Mouse (Mus musculus) layer of hippocampus, postnatal 25 days (tissue): ENCODE data around the gene Wfdc11. TPM values are rescaled to one million over a fixed set of nuclear protein-coding genes. Genes with fewer than 3 reads are reported as not detected.
"Not testable (repeated sequence)": the region's sequence is repeated elsewhere in the genome, so short reads cannot be mapped to it uniquely, and the experiment has no call there.

Experiments used
- DNase-seq, 2 experiments: peaks; one replicate each; pipeline ENCODE4 v3.0.0; 2022; ENCODE audit warnings: mixed read lengths in 2 of 2, low spot score in 1 of 2; ENCODE audit errors: extremely low spot score in 1 of 2
- total RNA-seq, 2 experiments: library from RNA; stranded (reverse); gene quantifications; 2 replicates each; pipeline ENCODE4 v1.2.3; 2021

Gene Wfdc11
- total RNA-seq, 2 experiments from 2014 or later: not detected

DNA sequence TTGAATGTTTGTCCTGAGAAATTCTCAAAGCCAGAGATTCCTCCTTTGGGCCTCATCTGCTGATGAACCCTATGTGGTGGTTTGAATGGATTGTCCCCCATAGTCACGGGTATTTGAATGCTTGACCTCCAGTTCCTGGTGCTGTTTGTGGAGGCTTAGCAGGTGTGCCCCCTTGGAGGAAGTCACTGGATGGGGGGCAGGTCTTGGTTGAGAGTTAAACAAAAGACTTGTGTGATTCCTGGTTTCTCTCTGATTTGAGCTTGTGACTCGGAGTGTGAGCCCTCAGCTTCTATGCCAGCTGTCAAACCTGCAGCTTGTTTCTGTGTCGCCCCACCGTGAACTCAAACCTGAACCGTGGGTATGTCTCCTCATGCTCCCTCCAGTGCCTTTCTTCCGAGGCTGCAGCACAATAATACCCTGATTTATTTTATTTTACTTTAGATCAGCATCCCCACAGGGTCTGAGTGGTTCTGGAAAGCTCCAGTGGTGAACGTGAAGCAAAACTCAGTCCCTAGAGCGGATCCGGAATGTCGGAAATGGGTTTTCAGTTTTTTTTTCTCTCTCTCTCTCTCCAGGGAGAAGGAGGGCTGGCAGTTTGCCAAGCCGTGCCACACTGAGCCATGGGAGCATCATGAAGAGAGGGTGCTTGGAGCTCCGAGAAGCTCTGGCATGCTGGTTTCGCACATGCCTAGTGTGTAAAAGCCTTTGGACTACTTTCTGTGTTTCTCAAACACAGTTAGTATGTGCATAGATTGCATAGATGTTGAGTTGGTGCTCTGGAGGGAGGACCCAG lies 31.8 kb downstream of the Wfdc11 start:
- peak in 1 of 2 experiments; percentile 33 for DNase-seq

DNA sequence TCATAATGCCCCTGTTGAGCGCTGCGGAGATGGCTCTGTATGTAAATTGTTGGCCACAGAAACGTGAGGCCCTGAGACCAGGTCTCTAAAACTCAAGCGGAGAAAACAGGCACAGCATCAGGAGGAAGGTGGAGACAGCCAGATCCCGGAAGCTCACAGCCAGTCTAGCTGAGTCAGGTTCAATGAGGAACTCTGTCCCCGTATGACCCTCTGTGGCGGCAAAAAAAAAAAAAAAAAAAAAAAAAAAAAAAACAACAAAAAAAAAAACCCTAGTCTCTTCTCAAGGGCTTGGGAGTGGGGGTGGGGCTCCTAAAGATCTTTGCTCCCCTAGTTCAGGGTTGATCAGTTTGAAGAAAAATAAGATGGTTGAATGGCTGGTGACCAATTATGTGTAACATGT lies 32.8 kb downstream of the Wfdc11 start:
- no peak for DNase-seq

DNA sequence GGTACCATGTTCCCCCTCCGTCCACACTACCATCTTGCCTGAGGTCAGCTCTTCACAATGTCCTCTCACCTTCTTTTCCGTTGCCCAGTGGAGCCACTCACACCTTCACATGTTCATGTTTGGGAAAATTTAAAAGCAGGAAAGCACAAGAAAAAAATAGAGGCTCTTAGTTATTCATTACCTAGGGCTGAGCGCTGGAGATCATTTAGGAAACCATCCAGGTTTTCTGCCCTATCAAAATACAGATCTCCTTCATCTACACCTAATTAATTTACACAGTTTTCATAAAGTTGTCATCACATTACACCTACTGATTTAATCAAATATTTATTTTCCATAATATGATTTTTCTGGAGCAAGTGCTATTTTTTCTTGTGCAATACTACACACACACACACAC lies 35.2 kb downstream of the Wfdc11 start, which contains the start of gene Wfdc16:
Gene Wfdc16 (minus strand): TSS at position 101 of the 400 bp plus-strand sequence.
- no peak for DNase-seq

DNA sequence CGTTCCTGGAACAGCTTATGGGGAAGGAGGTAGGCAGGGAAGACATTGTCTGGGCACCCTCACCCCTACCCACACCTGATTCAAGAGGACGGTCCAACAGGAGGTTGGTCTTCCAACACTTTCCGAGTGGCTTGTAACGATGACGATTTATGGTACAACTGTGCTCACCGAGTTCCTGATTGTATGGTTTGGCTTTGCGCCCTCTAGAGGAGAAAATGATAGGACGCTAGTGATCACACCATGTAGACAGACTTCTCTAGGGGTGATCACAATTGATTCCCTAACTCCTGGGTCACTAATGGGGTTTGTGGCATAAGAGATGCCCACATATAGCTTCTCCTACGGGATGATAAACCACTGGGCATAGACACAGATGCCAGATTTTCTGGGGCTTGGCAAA lies 38.6 kb downstream of the Wfdc11 start:
- no peak for DNase-seq

DNA sequence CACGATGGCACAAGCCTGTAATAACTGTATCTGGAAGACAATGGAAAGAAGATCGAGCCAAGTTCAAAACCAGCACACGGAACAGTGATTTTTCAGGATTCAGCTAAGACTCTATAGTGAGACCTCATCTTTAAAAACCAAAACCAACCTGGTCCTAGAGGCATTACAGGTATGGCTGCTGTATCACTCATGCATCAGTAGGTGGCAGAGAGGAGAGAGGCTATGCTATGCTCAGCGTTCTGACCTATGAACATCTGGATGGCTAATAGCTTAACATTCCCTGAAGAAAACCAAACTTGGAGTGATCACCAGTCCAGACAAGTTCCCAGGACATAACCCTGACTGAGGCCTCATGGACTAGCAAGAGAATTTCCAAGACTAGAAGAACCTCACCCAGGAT lies 52.1 kb downstream of the Wfdc11 start:
- DNase-seq: no peak

DNA sequence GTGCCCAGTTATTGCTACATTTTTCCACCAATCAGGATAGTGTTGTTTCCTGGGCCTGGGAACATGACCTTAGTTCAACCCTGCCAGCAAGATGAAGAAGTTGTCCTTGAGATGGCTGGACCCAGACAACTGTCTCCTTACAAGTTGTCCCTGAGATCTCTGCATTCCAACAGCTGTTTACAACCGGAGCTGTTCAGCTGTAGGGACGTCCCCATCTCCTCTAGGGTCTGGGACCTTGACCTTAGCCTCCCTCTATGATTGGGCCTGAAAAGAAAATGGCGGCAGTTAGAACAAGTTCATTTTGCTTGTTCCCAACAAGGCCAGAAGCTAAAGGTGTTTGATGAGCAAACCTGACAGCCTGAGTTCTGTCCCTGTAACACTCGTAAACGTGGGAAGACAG lies 54.8 kb downstream of the Wfdc11 start:
- DNase-seq: no peak

DNA sequence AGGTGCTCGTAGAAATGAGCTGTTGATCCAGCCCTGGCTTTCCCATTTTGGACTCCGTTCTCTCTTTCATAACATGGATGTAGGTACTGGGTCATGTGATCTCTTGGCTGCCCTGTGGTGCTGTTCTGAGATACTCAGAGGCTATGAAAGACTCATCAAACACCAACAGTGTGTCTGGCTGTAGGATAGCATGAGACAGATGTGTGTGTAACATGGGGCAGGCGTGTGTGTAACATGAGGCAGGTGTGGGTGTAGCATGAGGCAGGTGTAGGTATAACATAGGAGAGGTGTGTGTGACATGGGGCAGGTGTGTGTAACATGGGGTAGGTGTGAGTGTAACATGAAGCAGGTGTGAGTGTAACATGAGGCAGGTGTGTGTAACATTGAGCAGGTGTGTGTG lies 58.5 kb downstream of the Wfdc11 start:
- no peak for DNase-seq

DNA sequence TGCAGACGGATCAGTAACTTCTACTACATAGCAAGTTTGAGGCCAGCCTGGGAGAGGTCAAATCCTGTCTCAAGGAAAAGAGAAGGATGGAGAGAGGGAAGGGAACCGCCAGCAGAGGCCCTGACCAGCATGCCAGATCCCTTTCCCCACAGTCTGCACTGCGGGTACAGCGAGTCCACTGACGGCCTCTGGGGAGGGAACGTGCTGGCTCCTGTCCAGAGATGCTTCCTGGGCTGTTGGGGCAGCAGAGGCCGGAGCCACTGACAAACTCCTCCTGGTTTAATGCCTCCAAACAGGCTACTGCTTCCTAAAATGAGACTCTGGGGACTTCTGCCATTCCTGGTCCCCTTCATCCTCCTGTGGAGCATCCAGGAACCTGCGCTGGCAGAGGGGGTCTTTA lies 60.4 kb downstream of the Wfdc11 start, which contains the start of the genes Wfdc6b and Wfdc8:
Gene Wfdc6b (plus strand): TSS at position 52 of the 400 bp plus-strand sequence.
Gene Wfdc8 (minus strand): TSS at position 156 of the 400 bp plus-strand sequence.
- DNase-seq: not testable (repeated sequence)

Other genes with a start within 250 kb of the Wfdc11 start
- gene Sdc4, start 230.2 kb downstream of the Wfdc11 start, total RNA-seq: 100 to 1,000 TPM; 101 to 146 TPM
- gene Sys1, start 217.1 kb downstream of the Wfdc11 start, total RNA-seq: 10 to 100 TPM; 41.0 to 45.2 TPM
- 10 to 100 TPM in 1 of 2 experiments, 1 to 10 TPM in 1; 3.9 to 11.3 TPM for gene Gm20458, start 213.1 kb downstream of the Wfdc11 start, total RNA-seq
- not detected for gene Trp53tg5, start 200.4 kb downstream of the Wfdc11 start, total RNA-seq
- 100 to 1,000 TPM; 116 to 118 TPM for gene Dbndd2, start 188.0 kb downstream of the Wfdc11 start, total RNA-seq
- 10 to 100 TPM; 85.3 to 87.3 TPM for gene Pigt, start 176.6 kb downstream of the Wfdc11 start, total RNA-seq
- gene Wfdc2, start 111.7 kb downstream of the Wfdc11 start, total RNA-seq: under 1 TPM in 1 of 2 experiments, not detected in 1; 0.34 TPM
- gene Spint3, start 100.6 kb downstream of the Wfdc11 start, total RNA-seq: not detected
- not detected for gene Wfdc6a, start 88.6 kb downstream of the Wfdc11 start, total RNA-seq
- not detected for gene Eppin, start 80.5 kb downstream of the Wfdc11 start, total RNA-seq
- not detected for gene Wfdc6b, start 60.6 kb downstream of the Wfdc11 start, total RNA-seq
- not detected for gene Wfdc8, start 60.5 kb downstream of the Wfdc11 start, total RNA-seq
- gene Wfdc16, start 35.3 kb downstream of the Wfdc11 start, total RNA-seq: not detected
- not detected for gene Wfdc10, start 18.0 kb downstream of the Wfdc11 start, total RNA-seq
- gene Wfdc9, start 17.5 kb downstream of the Wfdc11 start, total RNA-seq: not detected
- not detected for gene Wfdc13, start 11.0 kb upstream of the Wfdc11 start, total RNA-seq
- not detected for gene Spint4, start 24.4 kb upstream of the Wfdc11 start, total RNA-seq
- gene Spint5, start 41.2 kb upstream of the Wfdc11 start, total RNA-seq: not detected
- 1 to 10 TPM in 1 of 2 experiments, under 1 TPM in 1; 0.89 to 1.0 TPM for gene Wfdc3, start 71.8 kb upstream of the Wfdc11 start, total RNA-seq
- gene Dnttip1, start 71.9 kb upstream of the Wfdc11 start, total RNA-seq: 10 to 100 TPM; 37.0 TPM
- gene Ube2c, start 95.8 kb upstream of the Wfdc11 start, total RNA-seq: 1 to 10 TPM in 1 of 2 experiments, not detected in 1; 1.2 TPM
- gene Tnnc2, start 105.9 kb upstream of the Wfdc11 start, total RNA-seq: not detected
- 10 to 100 TPM; 38.0 to 45.8 TPM for gene Snx21, start 111.7 kb upstream of the Wfdc11 start, total RNA-seq
- gene Acot8, start 130.8 kb upstream of the Wfdc11 start, total RNA-seq: 10 to 100 TPM; 24.3 to 25.4 TPM
- gene Zswim3, start 131.0 kb upstream of the Wfdc11 start, total RNA-seq: 1 to 10 TPM; 7.8 to 9.3 TPM
- gene Zswim1, start 148.6 kb upstream of the Wfdc11 start, total RNA-seq: 10 to 100 TPM; 22.7 to 22.9 TPM
- not detected for gene Spata25, start 154.4 kb upstream of the Wfdc11 start, total RNA-seq
- 100 to 1,000 TPM in 1 of 2 experiments, 10 to 100 TPM in 1; 93.3 to 106 TPM for gene Ctsa, start 158.8 kb upstream of the Wfdc11 start, total RNA-seq
- gene Neurl2, start 159.4 kb upstream of the Wfdc11 start, total RNA-seq: 1 to 10 TPM; 3.4 to 4.6 TPM
- 10 to 100 TPM; 68.8 to 73.7 TPM for gene Pltp, start 183.6 kb upstream of the Wfdc11 start, total RNA-seq
- gene Pcif1, start 205.2 kb upstream of the Wfdc11 start, total RNA-seq: 10 to 100 TPM; 40.4 to 47.2 TPM
- gene Zfp335, start 237.7 kb upstream of the Wfdc11 start, total RNA-seq: 10 to 100 TPM; 23.3 to 29.1 TPM